Mouse (Mus musculus) T-helper 17 cell (primary cell): ENCODE measurements around the gene Rpgrip1.

Experiments used
- in situ Hi-C, 2 experiments: fragments of 300-600 bp; cut with MboI, MseI; formaldehyde crosslinking; loops; 1 replicate in 1 of 2; 2 replicates in 1 of 2; pipeline ENCODE4 v1.15.1; 2025; ENCODE audit warnings: high pct_unique_total_duplicates in 2 of 2

Gene Rpgrip1

DNA sequence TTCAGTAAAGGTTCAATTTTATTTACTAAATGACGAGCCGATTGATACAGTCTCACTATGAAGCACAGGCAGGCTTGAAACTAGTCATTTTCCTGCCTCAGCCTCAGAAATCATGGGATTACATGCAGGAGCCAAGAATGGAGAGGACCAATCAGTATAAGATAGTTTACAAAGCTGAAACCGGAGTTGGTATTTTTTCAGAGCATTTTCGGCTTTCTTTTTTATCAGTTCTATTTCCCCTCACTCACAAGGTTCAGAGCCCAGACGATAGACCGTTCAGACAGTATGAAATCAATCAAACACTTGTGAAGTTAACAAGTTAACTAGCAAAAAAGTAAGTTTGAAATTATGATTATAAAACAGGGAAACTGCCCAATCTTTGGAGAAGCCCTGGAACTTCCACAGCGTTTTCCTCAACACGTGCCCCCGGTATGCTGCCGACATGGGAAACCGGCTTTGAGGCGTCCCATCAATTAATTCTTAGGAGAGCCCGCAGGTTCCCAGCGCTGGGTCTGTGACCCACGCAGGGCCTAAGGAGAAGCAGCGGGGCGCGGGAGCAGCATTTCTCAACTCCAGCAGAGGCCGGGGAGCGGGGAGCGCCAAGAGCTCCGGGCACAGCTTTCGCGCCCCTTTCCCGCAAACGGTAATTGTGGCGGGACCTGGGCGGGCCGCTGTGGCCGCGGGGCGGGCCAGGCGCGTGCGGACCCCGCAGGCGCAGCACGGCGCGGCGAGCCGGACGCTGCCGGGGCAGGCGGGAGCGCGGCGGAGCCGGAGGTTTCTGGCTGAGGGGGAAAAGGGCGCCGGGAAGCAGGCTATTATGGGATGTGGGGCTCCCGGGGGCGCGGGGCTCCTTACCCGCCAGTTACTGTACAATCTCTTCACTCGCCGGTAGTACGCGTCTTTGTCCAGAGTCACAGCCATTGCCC, 86.0 kb downstream of the Rpgrip1 start:
- in situ Hi-C loops = no loop called here

DNA sequence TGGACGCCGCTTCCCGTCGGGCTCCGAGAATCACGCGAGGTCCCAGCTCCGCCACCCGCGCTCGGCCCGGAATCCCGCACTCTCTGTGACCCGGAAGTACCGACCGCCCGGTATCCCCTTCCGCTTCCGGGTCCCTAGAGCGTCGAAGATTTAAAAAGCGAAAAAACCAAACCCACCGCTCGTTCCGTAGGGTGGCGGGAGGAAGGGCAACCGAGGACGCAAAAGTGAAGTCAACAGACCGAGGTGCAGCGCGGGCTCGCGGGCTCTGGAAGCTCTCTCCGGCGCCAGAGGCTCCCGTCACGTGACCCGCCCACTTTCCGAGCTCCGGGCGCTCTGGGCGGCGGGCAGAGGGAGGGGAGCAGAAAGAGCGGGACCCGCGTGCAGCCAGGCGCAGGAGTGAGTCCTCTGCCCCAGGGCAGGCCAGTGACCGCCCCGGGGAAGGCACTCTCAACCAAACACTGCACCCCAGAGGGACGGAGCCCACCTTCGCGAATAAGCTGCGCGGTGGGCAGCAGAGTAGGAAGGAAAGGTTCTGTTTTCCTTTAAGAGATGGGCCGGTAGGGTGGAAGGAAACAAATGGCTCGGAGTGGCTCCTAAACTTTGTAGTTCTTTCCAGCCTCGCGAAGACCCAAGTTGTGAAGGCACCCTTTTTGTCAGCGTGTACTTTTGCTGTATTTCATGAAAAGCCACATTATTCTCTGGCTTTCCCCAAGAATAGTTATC, 86.8 kb downstream of the Rpgrip1 start, which contains the start of gene Supt16:
Gene Supt16 (minus strand): TSS at position 261 of the 723 bp plus-strand sequence.
- in situ Hi-C loops = no loop called here

DNA sequence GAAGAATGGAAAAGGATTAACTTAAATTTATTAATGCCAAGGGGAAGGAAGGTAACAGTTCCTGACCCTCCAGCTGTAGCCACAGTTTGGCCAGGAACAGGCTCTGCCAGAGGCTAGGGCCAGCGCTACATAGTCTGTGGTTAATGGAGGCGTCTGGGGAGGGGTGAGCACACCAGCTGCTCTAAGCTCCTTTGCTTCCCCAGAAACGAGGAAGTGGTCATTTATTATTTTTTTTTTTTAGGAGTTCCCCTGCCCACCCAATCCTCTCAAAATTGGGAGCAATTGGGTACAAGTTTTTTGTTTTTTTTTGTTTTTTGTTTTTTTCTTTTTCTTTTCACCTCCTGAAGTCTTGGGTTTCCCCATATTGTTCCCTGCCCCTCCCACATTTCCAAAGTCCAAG, 87.6 kb downstream of the Rpgrip1 start:
- in situ Hi-C loops = no loop called here

DNA sequence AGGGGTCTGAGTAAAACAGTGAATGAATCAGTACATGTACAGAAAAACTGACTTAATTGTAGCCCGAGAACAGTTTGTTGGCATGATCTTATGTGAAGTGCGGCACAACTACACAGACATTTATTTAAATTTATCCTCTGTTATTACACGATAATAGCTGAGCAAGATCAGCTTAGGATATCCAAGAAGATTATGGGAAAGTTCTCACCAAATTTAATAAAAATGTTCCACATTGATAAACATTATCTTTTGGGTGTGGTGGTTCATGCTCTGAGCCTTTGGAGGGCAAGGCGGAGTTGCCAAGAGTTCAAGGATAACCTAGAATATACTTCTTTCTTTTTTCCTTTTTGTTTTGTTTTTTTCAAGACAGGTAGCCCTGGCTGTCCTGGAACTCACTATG, 88.9 kb downstream of the Rpgrip1 start:
- in situ Hi-C loops = no loop called here
